ENCODE assay signal across 12 mouse cellular contexts in genomic region chr13:97634041-97634788, GRCm38 (mm10).
A peak's percentile ranks its signal among the peaks of the same experiment; 100 is the strongest.
DNase-seq lines count a peak whose midpoint lies in the region; ATAC-seq and TF ChIP-seq lines count a peak whose summit lies in the region.
"Had no signal": no experiment of that assay in that cellular context is flagged by ENCODE, and none has a peak within 500 bp of the region (broad histone marks: within the 10 kb centered on the region; RNA-seq: fewer than 3 reads in every experiment).

No protein-coding gene starts in this region.

- H3K4me1 ChIP-seq in hindbrain, embryonic 13.5 days (replicated peaks): peaks cover 13% of the 10 kb centered on the region
- H3K4me1 ChIP-seq in hindbrain, postnatal 0 days (ENCODE audit: insufficient read depth, low read length): peaks cover 7% of the 10 kb centered on the region; the same call in 1 of the 2 replicates
- H3K4me1 ChIP-seq in forebrain, embryonic 15.5 days: peaks cover 29% of the 10 kb centered on the region

- peak overlapping the region; percentile 35 for H3K27ac ChIP-seq in hindbrain, embryonic 13.5 days
- H3K27ac ChIP-seq in hindbrain, postnatal 0 days: no peak overlapping the region
- H3K27ac ChIP-seq in forebrain, embryonic 15.5 days (replicated peaks): peak overlapping the region; percentile 52
- H3K27ac ChIP-seq: kidney, embryonic 15.5 days; limb, embryonic 13.5 days; midbrain, embryonic 13.5 days had no signal

- H3K9me3 ChIP-seq in hindbrain, embryonic 13.5 days: no peaks in the 10 kb centered on the region
- no peaks in the 10 kb centered on the region for H3K9me3 ChIP-seq in hindbrain, postnatal 0 days (ENCODE audit: low read length)
- H3K9me3 ChIP-seq in forebrain, embryonic 15.5 days: no peaks in the 10 kb centered on the region
- H3K9me3 ChIP-seq: kidney, embryonic 15.5 days; limb, embryonic 13.5 days; midbrain, embryonic 13.5 days had no signal

- no peak for DNase-seq in hindbrain, postnatal 0 days (ENCODE audit: low spot score)
- DNase-seq in brain, adult 2 months (ENCODE audit: low read depth, low spot score): peak; percentile 86
- DNase-seq in layer of hippocampus, postnatal 14 days (ENCODE audit: low spot score in 2 of 2): peak; percentile 38 to 82
- DNase-seq in embryo, embryonic 10.5 days (ENCODE audit: low spot score): no peak
- no peak for DNase-seq in gastrocnemius, postnatal 4 days (ENCODE audit: low spot score in 2 of 2)
- no peak for DNase-seq in yolk sac, embryonic 10.5 days (ENCODE audit: low spot score)
- DNase-seq: lung, adult 2 months had no signal

- no peaks in the 10 kb centered on the region for H3K27me3 ChIP-seq in hindbrain, embryonic 13.5 days
- H3K27me3 ChIP-seq in hindbrain, postnatal 0 days (ENCODE audit: insufficient read depth, low read length): no peaks in the 10 kb centered on the region
- H3K27me3 ChIP-seq in forebrain, embryonic 15.5 days: no peaks in the 10 kb centered on the region
- H3K27me3 ChIP-seq: kidney, embryonic 15.5 days; limb, embryonic 13.5 days; midbrain, embryonic 13.5 days had no signal

- no peak overlapping the region for H3K9ac ChIP-seq in hindbrain, embryonic 13.5 days
- no peak overlapping the region for H3K9ac ChIP-seq in hindbrain, postnatal 0 days (replicated peaks; ENCODE audit: low read length)
- no peak overlapping the region for H3K9ac ChIP-seq in forebrain, embryonic 15.5 days (replicated peaks)
- H3K9ac ChIP-seq: kidney, embryonic 15.5 days; limb, embryonic 13.5 days; midbrain, embryonic 13.5 days had no signal

- H3K4me3 ChIP-seq in hindbrain, embryonic 13.5 days: no peak overlapping the region
- no peak overlapping the region for H3K4me3 ChIP-seq in hindbrain, postnatal 0 days (ENCODE audit: low read length)
- H3K4me3 ChIP-seq in forebrain, embryonic 15.5 days: no peak overlapping the region
- H3K4me3 ChIP-seq: kidney, embryonic 15.5 days; limb, embryonic 13.5 days; midbrain, embryonic 13.5 days had no signal

- ATAC-seq in hindbrain, embryonic 13.5 days (ENCODE audit: low FRiP score): no peak
- no peak for ATAC-seq in hindbrain, postnatal 0 days
- ATAC-seq in forebrain, embryonic 15.5 days (replicated peaks): peak; percentile 49; the same call in 1 of the 2 replicates
- ATAC-seq: midbrain, embryonic 13.5 days had no signal

- H3K36me3 ChIP-seq in hindbrain, embryonic 13.5 days: no peaks in the 10 kb centered on the region
- H3K36me3 ChIP-seq in hindbrain, postnatal 0 days (ENCODE audit: insufficient read depth, low read length): no peaks in the 10 kb centered on the region
- no peaks in the 10 kb centered on the region for H3K36me3 ChIP-seq in forebrain, embryonic 15.5 days
- H3K36me3 ChIP-seq: kidney, embryonic 15.5 days; limb, embryonic 13.5 days; midbrain, embryonic 13.5 days had no signal

- 72% methylated on average over 8 of the region's 8 CpGs for WGBS in hindbrain, embryonic 13.5 days
- 60% methylated on average over 8 of the region's 8 CpGs for WGBS in hindbrain, postnatal 0 days
- WGBS in forebrain, embryonic 15.5 days: 66% methylated on average over 8 of the region's 8 CpGs

- no peak for TF ChIP-seq CTCF in hindbrain, postnatal 0 days (IDR thresholded peaks at IDR 0.05; ENCODE audit: low read depth)

- no peak overlapping the region for H3K4me2 ChIP-seq in hindbrain, embryonic 13.5 days
- H3K4me2 ChIP-seq in hindbrain, postnatal 0 days (ENCODE audit: low read depth, low read length): no peak overlapping the region
- no peak overlapping the region for H3K4me2 ChIP-seq in forebrain, embryonic 15.5 days (replicated peaks)
- H3K4me2 ChIP-seq: kidney, embryonic 15.5 days; limb, embryonic 13.5 days; midbrain, embryonic 13.5 days had no signal

Comparison
In these comparisons a context has a peak if more than half of its experiments do, and no peak if none do; other contexts are left out.
1. DNase-seq: peak in brain, adult 2 months (single experiment) and layer of hippocampus, postnatal 14 days (2 of 2); none in hindbrain, postnatal 0 days (single experiment), embryo, embryonic 10.5 days (single experiment), gastrocnemius, postnatal 4 days (0 of 2) and yolk sac, embryonic 10.5 days (single experiment).